Mouse (Mus musculus) C2C12 (cell line): ENCODE measurements around the gene Slc35g1.

Source experiments
- CEBPB ChIP-seq: IDR thresholded peaks from one replicate; pipeline ENCODE4 v1.6.1; 2011; ENCODE audit warnings: low read depth, mild to moderate bottlenecking, control low read depth, moderate library complexity
- CTCF ChIP-seq: IDR thresholded peaks from one replicate; pipeline ENCODE4 v1.5.1; 2011; ENCODE audit not compliant: control insufficient read depth, insufficient read depth, insufficient read length
- MYOD1 ChIP-seq: IDR thresholded peaks from one replicate; pipeline ENCODE4 v1.6.1; 2011; ENCODE audit warnings: low read depth; ENCODE audit not compliant: control insufficient read depth, insufficient read length
- MYOG ChIP-seq: IDR thresholded peaks from one replicate; pipeline ENCODE4 v1.6.1; 2011; ENCODE audit not compliant: control insufficient read depth, insufficient read length; ENCODE audit errors: extremely low read depth
- USF1 ChIP-seq: IDR thresholded peaks from one replicate; pipeline ENCODE4 v1.6.1; 2011; ENCODE audit warnings: low read depth, mild to moderate bottlenecking, control low read depth, moderate library complexity

DNA sequence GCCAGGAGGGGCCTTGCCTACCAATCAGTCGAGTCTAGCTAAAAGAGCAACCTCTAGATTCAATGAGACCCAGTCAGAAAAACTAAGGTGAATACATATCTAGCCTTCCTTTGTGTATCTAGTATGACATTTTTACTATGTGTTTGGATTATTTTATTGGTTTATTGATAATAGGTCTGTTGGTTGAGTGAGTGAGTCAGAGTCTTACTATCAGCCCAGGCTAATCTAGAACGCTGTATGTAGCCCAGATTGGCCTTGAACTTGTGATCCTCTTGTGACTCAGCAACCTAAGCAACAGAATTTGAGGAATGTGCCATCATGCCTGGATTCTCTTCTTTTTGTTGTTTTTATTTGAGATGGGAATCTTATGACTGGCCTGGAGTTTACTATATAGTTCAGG is 44.6 kb upstream of the Slc35g1 start:
- TF ChIP-seq CTCF = no peak
- no peak for TF ChIP-seq MYOD1
- TF ChIP-seq CEBPB = no peak
- TF ChIP-seq USF1 = no peak
- TF ChIP-seq MYOG = no peak
